Mouse (Mus musculus) adrenal gland, adult 2 months (tissue): Measurements from ENCODE around the gene Col16a1. TPM values are rescaled to one million over a fixed set of nuclear protein-coding genes. Genes with fewer than 3 reads are reported as not detected.

Experiments
- DNase-seq: peaks from one replicate; pipeline ENCODE4 v3.0.0; 2021
- long read RNA-seq: library from polyadenylated mRNA; stranded (forward); transcript quantifications from one replicate; pipeline ENCODE4 v2.0.0, GENCODE M21; 2021
- polyA plus RNA-seq: library from polyadenylated mRNA; depleted of rRNA; stranded (reverse); fragments of >200 nt; gene quantifications from 2 replicates; pipeline ENCODE4 v1.2.3, GENCODE M21; 2012; rRNA removed
- total RNA-seq, 2 experiments: library from RNA; stranded (reverse); gene quantifications; 2 replicates each; pipeline ENCODE4 v1.2.3; 2021

Gene Col16a1
- total RNA-seq: 10 to 100 TPM in 1 of 2 experiments, 1 to 10 TPM in 1; 9.2 to 15.8 TPM
- 15.7 and 23.4 TPM in 2 replicates for polyA plus RNA-seq
- long read RNA-seq, partial matches to known transcripts: 5 of 14 reads
- long read RNA-seq, other reads (novel, unspliced or antisense): 9 of 14 reads

DNA sequence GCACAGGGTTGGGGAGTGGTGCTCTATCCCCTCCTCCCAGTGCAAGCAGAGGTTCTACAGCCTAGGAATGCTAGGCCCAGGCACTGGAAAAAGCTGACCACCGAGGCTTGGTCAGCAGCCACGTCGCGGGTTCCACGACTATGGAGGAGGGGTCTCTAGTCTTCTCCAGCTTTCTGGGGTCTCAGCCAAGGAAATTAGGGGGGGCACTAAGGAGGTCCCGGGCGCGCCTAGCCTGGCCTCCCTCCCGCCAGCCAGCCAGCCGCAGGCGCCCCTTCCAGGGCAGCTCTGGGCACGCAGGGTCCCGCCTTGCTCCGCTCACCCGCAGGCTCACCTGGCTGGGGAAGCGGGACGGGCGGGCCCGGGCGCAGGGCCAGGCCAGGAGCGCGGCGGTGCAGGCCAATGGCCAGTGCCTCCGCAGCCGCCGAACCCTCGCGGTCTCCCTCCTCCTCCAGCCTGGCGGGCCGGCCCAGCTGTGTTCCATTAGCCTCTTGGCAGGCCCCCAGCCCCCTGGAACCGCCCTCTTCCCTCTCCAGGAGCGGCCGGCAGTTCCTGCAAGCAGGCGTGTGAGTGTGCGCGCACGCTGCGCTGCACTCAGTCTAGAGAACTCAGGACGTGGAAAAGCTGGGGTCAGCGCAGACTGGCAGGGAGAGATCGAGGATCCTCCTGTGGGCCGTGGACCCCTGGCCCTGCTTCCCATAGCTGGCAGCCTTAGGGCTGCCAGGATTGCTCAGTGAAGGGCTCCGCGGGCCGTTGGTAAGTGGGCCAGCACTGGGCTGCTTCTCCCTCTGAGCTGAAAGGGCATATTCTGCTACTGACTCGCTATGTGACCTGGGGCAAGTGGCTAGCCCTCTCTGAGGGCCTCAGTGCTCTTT lies at the start of gene Col16a1:
TSS of gene Col16a1 (plus strand) at position 510 of the 872 bp plus-strand sequence.
- DNase-seq: peak; percentile 91

DNA sequence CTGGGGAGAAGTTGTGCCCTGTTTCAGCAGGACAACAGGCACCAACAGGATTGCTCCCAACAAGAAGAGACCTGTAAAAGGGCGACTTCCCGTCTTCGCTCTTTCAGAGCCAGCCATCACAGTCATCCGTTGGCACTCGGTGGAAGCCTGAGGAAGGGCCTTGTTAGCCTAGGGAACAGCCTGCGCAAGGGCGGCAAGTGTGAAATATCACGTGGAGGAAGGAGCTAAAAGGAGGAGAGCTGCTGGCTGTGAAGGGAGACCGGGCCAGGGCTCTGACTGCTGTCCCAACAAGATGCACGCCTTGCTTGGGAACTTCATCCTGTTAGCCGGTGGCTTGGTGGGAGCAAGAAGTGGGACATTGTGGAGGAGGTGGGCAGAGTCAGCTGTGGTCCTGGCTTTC lies 49.5 kb upstream of the Col16a1 start:
- no peak for DNase-seq

DNA sequence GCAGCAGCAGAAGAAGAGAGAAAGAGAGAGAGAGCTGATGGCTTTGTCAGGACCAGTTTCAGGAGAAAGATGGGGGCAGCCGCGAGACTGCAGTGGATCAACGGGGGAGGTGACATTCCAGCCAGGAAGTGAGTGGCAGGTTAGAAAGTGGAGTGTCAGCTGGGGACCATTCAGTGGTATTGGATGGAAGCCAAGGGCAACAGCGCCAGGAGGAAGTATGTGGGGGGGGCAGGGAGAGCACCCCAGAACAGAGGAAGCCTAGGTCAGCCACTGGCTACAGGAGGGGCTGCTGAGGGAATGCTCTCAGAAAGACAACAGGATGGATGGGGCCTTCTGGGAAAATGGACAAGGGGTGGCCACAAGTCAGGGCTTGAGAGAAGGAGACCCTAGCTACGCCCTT lies 45.9 kb upstream of the Col16a1 start:
- no peak for DNase-seq

DNA sequence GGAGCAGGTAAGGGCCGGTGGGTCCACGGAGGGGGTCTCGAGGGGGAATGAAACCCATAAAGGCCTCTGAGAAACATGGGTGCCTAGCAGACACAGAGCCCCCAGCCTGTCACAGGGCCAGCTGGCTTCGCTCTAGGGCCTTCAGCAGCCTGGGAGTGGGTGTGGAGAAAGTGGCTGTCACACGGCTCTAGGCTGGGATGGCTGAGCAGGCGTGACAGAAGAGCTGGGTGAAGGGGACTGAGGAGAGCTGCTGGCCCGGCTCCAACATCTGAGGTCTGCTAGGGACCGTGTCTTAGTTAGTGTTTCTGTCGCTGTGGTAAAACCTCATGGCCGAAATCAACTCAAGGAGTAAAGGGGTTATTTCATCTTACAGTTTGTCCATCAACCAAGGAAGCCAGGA lies 45.5 kb upstream of the Col16a1 start:
- DNase-seq: no peak

DNA sequence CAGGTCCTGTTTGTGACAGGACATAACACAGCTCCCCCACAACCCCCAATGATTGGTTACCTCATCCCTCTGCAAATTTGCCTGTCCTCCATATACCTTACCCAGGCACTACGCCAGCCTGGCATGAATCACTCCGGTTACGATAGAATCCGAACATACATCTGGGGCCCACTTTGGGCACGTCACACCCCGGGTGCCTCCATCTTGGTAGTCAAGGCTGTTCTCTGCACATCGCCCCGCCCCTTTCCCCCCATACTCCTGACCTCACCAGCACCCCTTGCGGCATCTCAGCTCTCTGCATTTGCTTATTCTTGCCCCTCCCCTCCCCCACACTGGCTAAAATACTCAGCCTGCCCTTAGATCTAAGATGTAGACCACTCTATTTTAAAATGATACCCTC lies 42.0 kb upstream of the Col16a1 start:
- DNase-seq: no peak

DNA sequence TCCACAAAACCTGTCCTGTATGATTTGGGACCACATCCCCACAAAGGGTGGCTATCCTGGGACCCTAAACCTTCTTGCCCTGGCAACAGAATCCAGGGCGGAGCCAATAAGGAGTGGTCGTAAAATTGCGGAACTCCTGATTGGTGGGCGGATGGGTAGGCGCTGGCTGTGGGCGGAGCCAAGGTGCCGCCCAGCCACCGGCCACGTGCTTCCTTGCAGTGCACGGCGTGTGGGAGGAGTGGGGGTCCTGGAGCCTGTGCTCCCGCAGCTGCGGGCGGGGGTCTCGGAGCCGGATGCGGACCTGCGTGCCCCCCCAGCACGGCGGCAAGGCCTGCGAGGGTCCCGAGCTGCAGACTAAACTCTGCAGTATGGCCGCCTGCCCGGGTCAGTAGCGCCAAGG lies 41.1 kb upstream of the Col16a1 start:
- DNase-seq: no peak

DNA sequence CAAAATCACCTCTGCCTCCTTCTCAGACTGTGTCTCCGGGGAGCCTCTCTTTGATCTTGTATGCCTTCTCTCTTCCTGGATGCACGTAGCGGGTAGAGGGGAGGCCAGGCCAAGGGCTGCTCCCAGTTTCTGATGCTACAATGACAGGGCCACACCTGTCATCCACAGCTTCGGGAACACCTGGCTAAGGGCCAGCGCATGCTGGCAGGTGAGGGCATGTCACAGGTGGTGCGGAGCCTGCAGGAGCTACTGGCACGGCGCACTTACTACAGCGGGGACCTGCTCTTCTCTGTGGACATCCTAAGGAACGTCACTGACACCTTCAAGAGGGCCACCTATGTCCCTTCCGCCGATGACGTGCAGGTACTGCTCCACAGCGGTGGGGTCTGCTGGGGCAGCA lies 38.6 kb upstream of the Col16a1 start:
- no peak for DNase-seq

DNA sequence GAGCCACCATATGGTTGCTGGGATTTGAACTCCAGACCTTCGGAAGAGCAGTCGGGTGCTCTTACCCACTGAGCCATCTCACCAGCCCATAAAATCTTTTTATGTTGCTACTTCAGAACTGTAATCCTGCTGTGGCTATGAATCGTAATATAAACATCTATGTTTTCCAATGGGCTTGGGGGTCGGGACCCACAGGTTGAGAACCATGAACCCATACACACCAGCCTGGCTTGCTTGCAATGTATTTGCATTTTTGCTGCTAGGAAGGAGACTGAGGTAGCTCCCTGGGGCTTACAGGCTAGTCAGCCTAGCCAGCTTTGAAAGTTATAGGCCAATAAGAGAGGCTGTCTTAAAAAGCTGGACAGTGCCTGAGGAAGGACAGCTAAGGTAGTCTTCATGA lies 36.9 kb upstream of the Col16a1 start:
- no peak for DNase-seq

DNA sequence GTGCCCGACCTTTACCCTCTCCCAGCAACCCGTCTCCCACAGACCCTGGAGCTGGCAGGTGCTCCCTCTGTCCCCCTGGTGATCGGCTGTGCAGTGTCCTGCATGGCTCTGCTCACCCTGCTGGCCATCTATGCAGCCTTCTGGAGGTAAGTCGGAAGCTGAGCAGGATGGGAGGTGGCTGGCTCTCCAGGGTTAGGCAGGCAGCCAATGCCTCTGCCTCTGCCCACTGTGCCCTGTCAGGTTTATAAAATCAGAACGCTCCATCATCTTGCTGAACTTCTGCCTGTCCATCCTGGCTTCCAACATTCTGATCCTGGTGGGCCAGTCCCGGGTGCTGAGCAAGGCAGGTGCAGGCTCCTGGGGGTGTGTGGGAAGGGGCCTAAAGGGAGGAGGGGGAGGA lies 35.4 kb upstream of the Col16a1 start:
- no peak for DNase-seq

DNA sequence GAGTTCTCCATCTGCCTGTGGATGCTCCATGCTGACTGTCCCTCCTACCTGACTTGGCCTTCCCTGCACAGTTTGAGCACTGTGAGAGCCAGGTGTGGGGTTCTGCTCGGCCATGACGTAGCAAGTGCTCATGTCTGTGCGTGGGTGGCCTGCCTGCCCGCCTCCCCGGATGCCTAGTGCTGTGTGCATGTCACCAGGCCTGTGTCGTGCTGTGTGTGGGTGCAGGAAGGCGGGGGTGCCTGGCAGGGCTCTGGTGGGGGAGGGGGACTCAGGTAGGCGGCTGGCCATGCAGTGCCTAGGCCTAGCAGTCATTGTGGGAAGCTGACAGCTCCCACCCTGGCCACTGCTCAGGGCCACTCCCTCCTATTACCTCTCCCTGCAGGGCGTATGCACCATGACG lies 34.5 kb upstream of the Col16a1 start:
- no peak for DNase-seq

DNA sequence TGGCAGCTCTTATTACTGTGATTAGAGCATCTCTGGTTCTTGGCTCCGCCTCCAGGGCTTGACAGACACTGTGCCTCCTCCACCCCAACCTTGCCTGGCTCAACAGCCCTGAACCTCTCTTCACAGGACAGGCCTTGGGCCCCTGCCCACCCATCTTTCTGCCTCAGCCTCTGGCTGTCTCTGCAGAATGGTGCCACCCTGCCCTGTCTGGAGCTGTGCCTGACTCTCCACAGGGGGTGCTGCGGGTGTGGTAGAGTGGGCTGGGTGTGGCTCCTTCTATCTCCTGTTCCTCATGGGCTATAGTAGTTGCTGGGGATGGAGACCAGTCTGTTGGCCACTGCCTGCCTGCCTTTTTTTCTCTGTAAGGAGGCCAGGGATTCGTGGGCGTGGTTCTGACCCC lies 31.6 kb upstream of the Col16a1 start:
- no peak for DNase-seq

DNA sequence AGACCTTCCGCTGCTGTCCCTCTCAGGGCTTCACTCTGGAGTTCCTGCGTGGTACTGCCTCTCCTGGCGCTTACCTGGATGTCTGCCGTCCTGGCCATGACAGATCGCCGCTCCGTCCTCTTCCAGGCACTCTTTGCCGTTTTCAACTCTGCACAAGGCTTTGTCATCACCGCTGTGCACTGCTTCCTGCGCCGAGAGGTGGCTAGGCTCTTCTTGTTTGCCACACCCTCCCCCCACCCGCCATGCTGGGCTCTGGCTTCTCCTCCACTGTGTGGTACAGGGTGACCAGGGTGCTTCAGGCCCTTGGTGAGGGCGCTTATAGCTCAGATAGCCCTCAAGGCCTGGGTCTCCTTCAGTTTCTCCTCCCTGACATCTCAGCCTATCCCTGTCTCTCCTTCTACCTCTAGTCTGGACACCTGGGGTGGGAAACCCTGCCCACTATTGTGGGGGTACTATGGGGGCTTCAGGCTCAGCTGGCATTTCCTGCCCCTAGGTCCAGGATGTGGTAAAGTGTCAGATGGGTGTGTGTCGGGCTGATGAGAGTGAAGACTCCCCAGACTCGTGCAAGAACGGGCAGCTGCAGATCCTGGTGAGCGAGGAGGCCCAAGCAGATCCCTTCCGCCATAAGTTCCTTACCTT lies 30.5 kb upstream of the Col16a1 start:
- no peak for DNase-seq

DNA sequence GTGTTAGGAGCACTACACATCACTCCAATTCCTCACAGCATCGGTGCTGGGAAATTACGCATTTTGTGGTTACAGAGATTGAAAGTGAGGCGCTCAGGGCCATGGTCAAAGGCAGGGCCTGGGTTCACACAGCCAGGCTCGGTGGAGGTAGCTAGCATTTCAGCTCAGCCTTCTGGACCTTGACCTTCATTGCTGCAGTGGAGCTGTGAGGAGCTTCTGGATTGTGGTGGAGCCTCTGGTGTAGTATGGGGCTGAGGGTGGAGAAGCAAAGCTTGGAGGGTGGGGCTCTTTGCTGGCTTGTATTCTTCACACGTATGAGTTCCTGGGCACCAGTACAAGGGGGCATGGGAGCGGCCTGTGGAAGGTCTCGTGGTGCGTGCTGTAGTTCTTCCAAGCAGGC lies 24.7 kb upstream of the Col16a1 start:
- peak; percentile 70 for DNase-seq

DNA sequence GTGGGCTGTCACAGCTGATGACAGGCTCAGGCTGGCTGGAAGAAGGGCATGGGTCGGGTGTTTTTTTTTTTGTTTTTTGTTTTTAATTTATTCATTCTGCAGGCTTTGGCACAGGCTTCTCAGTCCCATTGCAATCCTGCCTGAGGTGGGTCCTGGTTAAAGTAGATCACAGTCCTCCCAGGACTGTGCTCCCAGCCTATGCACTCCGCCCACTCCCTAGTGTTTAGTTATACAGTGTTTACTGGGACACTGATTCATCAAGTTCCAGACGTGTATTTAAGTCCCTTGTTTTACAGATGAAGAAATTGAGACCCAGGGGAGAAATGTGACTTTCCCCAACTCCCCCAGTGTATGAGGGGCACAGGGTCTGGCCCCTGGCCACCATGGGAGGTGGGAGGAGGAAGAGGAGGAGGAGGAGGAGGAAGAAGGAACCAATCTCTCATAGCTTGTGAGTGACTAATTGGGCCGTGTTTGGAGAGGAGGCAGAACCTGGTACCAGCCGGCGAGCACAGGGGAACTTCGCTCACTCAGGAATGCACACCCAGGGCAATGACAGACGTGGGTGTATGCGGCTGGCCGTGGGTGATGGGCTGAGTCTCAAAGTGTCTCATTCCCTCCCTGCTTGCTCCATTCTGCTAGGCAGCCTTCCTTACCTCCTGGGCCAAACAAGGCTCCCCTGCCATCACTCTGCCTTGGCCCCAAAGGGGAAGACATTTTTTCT lies 24.0 kb upstream of the Col16a1 start:
- DNase-seq: peak; percentile 50

DNA sequence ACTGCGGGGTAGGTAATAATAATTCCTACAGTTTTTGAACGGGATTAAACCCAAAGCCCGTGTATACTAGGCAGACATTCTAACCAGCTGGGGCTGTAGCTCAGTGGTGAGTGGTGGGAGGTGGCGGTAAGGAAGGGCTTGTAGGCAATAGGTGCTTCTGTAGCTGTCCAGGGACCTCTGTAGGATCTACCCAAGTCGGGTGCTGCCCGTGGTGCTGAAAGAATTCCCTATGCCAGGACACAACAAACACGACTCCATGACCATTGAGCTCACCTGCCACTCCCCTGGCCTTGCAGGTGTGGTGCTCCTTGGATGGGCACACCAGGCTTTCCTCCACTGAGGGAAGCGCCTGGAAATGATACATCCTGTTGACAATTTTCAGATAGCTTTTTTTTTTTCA lies 22.1 kb upstream of the Col16a1 start:
- no peak for DNase-seq

DNA sequence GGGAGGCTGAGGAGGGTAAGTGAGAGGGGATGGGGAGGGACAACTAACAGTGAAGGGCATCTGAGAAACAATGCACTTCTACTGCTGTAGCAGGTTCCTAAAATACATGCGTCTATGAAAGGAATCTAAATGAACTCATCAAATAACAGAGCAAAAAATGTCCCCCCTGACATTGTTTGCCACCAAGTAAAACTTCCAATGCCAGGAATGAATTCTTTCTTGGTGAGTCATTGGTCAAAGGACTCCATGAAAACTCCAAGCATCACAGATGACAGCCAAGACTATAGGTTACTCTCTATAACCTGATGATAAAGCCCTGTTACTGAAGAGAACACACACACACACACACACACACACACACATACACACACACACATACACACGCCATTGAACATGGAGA lies 16.5 kb upstream of the Col16a1 start:
- DNase-seq: no peak

DNA sequence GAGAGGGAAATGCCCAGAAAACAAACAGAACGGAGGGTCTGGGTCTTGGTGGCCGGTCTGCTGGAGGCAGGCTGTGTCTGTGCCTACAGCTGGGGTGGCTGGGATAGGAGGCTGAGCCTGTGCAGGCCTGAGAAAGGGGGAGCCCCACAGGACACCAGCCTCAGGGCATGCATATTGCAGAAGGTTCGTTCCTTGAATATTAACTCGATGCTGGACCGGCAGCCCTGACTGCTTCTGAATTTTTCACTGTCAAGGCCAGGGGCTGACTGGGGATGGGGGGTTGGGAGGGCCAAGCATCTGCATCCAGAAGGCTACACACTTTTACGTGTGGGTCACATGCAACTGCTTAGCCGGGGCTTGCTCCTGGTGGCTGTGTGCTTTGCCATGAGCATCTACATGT lies 14.1 kb upstream of the Col16a1 start:
- DNase-seq: no peak

DNA sequence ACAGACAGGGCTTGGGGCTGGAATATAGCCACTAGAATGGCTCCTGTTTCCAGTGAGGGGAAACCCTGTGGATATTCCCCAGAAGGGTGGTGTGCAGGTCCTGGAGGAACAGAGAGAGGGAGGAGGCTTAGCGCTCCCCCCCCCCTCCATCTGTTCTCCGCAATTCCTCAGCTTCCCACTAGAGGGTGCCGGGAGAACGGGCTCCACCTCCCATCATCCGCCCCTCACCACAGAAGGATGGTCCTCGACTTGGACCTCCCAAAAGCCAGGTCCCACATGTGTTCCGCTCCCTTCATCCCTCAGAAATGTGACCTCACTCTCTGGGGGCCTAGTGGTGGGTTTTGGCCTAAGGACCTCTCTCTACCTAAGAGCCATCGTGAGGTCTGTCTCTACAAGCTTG lies 11.5 kb upstream of the Col16a1 start:
- DNase-seq: peak; percentile 59

DNA sequence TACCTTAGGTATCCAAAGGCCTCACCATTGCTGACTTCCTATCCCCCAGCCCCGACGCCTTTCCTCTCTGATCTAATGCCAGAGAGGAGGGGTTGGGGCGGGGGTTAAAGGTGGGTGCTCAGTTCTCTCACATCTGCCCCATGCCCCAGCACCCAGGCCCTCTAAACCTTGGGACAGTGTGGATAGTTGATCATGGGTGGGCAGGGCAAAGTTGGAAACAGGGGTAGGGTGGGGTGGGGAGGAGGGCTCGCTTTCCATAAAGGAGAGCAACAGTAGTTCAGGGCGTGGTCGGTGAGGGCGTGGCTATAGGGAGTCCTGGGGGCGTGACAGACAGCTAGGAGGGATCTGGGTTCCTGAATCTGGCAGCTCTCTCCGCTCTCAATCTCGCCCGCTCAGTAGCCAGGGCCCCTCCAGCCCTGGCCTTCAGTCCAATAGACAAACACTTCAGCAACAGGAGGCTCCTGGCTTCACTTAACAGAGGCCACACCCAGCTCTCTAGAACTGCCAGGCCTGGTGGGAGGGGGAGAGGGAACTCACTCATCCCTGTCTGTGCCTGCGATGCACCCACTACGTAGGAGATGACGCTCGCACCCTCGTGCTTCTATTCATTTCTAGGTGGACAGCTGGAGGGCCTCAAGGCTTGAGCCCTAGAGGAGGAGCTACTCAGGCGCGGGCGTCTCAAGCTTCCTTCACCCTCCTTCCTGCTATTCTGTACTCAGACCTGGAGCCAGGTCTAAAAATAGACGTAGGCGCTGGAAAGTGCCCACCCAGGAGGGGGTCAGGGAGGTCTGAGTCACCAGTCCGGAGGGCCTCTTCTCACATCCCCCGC lies 10.9 kb upstream of the Col16a1 start:
- DNase-seq: peak; percentile 59

DNA sequence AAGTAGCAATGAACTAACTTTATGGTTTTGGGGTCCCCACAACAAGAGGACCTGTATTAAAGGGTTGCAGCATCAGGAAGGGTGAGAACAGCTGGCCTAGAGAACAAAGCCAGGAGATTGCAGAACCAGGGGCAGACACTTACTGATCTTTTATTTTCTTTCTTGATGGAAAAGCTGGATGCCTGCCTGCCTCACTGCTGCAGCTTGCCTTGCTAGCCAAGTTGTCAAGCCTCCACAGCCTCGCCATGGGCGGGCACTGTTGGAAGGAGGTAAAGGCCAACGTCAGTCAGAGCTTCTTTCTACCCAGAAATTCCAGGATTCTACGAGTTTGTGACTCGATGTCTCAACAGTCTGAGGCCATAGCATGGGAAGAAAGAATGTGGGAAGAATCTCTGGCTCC lies 8.3 kb upstream of the Col16a1 start:
- no peak for DNase-seq

DNA sequence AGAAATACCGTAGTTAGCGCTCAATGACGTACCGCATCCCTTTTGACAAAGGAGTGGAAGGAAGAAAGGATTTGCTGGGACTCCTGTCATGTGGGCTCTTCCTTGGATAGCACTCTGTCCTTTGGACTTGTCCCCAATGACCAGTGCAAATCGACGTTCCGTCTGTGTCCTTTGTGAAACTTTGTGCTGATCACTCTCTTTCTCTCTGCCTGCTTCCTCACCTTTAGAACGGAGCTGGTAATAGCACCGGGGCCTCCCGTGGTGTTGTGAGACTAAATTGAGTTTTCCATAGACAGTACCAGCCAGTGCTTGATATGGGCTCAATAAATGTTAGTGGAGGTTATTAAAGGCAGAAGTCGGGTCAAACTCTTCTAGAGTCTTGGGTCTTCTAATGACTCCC lies 6.6 kb upstream of the Col16a1 start:
- no peak for DNase-seq

DNA sequence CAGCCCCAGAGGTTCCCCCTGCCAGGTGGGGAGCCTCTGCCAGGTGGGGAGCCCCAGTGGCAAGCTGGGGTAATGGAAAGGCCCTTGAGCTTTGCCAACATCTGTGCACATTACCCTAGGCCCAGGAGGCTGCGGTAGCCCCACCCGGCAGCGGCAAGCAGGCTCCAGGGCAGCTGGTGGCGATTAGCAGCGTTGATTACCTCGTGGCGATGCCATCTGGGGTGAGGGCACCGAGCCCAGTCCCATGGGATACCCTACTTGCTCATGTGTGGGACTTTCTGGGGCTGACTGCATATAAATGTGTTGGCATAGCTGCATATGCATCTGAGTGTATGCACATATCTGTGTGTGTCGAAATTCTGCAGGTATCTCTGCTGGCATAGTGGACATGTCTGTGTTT lies 3.4 kb upstream of the Col16a1 start:
- DNase-seq: no peak
